Mouse (Mus musculus) Patski (cell line): ENCODE data around the gene Marcksl1. TPM values are rescaled to one million over a fixed set of nuclear protein-coding genes. Genes with fewer than 3 reads are reported as not detected.
"Not testable (repeated sequence)": the region's sequence is repeated elsewhere in the genome, so short reads cannot be mapped to it uniquely, and the experiment has no call there.

Experiments used
- ATAC-seq: fragments of 100-300 bp; one replicate; pipeline ENCODE4 v1.8.0; 2021
- CTCF ChIA-PET: fragments of 350-600 bp; sonication (Branson Sonifier 250); formaldehyde crosslinking; loops from one replicate; lab custom pipeline; 2022; ENCODE audit warnings: inconsistent platforms; lab: Charles Lee
- POLR2A ChIA-PET: fragments of 350-600 bp; sonication (Branson Sonifier 250); formaldehyde crosslinking; loops from one replicate; lab custom pipeline; 2022; ENCODE audit warnings: antibody characterized with exemption, inconsistent platforms; lab: Charles Lee
- DNase-seq: peaks from one replicate; pipeline ENCODE4 v3.0.0-alpha.2; 2011; ENCODE audit warnings: low read depth, low spot score
- H3K27me3 ChIP-seq: fragments of 371-371 bp; one replicate; pipeline ENCODE4 v1.5.1; 2021
- CTCF ChIP-seq: fragments of 100-300 bp; IDR thresholded peaks from one replicate; pipeline ENCODE4 v1.5.1; 2021
- in situ Hi-C: fragments of 300-500 bp; cut with MboI; formaldehyde crosslinking; loops from 3 replicates; pipeline ENCODE4 v1.11.1; 2018; ENCODE audit warnings: low pct_unique_long_range_greater_than_20kb, mixed read lengths
- polyA plus RNA-seq: library from polyadenylated mRNA; unstranded; gene quantifications from one replicate; pipeline ENCODE4 v1.2.3, GENCODE M21; 2021

Marcksl1 gene
- polyA plus RNA-seq, 1 experiment from 2014 or later, result 115 TPM

- DNase-seq (no peak), ATAC-seq (no peak)
- ChIA-PET POLR2A (no interaction called here), CTCF (no interaction called here)
- in situ Hi-C loops, result no loop called here
- no peaks in the 10 kb centered on the region for H3K27me3 ChIP-seq
- TF ChIP-seq CTCF, result no peak
Observed at GRCm38 (mm10) chr4:129510723-129511412, 2.5 kb upstream of the Marcksl1 start.

DNA sequence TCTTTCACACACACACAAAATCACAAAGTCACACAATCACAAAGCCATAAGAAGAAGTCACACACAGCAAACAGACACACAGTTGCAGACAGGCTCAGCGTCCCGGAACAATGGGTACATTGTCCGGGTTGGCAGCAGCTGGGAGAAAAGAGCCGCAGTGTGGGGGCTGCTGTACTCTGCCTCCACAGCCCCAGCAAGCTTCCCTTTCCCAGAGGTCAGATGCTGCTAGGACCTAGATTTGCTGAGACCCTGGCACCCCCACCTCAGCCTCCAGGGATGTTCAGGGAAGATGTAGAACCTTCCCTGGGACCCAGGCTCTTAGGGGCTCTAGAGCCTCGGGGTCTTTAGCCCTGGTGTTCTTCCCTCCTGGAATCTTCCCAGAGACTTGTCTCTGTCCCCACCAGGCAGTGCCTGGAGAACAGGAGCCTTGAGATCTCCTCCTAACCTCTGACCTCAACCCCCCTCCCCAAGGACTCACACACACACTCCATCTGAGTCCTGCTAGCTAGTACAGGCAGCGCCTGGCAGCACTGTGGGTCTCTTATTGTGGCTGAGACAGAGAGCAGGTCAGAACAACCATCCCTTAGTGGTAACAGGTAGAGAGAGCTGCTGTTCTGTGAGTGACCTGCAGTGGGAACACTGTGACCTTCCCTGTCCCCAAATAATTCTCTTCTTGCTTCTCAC is 1.8 kb upstream of the Marcksl1 start:
- ChIA-PET POLR2A (no interaction called here), CTCF (no interaction called here)
- in situ Hi-C loops, result no loop called here
- ATAC-seq (no peak), DNase-seq (no peak)
- H3K27me3 ChIP-seq, result no peaks in the 10 kb centered on the region
- TF ChIP-seq CTCF, result no peak

DNA sequence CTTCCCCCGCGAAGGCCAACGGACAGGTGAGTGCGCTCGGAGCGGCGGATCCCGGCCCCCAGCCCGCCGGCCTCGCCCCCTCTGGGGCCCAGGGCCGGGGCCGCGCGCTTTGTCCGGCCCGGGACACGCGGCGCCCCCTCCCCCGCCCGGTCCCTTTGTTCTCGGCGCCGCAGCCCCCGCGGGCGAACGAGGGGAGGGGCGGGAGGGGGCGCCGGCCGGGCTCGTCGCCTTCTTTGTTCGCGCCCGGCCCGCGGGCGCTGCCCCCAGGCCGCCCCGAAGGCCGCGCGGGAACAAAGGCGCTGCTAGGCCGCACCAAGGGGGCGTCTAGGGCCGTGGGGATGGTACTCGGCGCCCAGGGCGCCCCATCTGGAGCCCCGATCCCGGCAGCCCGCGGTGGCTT is 510 bp downstream of the Marcksl1 start:
- no peaks in the 10 kb centered on the region for H3K27me3 ChIP-seq
- POLR2A ChIA-PET, result interaction anchor here (1.9 kb wide), 1 partner anchor 52 kb away, joined by 5 read pairs; the partner anchor contains the start of gene Bsdc1
- no peak for TF ChIP-seq CTCF
- no peak for DNase-seq
- in situ Hi-C loops, result no loop called here
- ATAC-seq, result peak; percentile 14
- CTCF ChIA-PET, result no interaction called here

DNA sequence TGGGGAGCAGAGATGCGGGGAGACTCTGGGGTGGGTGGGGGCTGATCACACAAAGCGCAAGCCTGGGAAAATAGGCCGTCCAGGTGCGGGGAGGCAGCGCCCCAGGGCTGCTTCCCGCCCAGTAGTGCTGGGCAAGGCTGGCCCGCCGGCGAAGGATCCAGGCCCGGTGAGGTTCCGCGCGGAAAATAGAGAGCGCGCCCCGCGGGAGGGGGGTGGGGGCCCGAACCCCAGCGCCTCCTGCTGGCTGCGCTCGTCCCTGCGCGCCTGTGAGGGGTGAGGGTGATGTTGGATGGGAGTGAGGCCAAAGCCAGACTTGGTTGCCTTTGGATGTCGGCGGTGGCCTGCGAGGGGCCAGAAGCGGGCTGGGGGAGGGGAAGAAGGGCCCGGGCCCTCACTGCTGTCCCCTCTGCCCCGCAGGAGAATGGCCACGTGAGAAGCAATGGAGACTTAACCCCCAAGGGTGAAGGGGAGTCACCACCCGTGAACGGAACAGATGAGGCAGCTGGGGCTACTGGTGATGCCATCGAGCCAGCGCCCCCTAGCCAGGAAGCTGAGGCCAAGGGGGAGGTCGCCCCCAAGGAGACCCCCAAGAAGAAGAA is 1.0 kb downstream of the Marcksl1 start:
- ChIA-PET POLR2A (no interaction called here), CTCF (no interaction called here)
- H3K27me3 ChIP-seq, result no peaks in the 10 kb centered on the region
- DNase-seq (no peak), ATAC-seq (peak; percentile 68)
- no peak for TF ChIP-seq CTCF
- in situ Hi-C loops, result no loop called here

GRCm38 (mm10) chr4:129516925-129517324 is 3.5 kb downstream of the Marcksl1 start:
- H3K27me3 ChIP-seq, result no peaks in the 10 kb centered on the region
- ATAC-seq, result no peak
- CTCF ChIA-PET, result interaction anchor here (1.8 kb wide), 1 partner anchor 11 kb away, joined by 3 read pairs; no protein-coding TSS in a partner anchor
- in situ Hi-C loops, result no loop called here
- DNase-seq, result no peak
- TF ChIP-seq CTCF, result no peak
- POLR2A ChIA-PET, result no interaction called here

DNA sequence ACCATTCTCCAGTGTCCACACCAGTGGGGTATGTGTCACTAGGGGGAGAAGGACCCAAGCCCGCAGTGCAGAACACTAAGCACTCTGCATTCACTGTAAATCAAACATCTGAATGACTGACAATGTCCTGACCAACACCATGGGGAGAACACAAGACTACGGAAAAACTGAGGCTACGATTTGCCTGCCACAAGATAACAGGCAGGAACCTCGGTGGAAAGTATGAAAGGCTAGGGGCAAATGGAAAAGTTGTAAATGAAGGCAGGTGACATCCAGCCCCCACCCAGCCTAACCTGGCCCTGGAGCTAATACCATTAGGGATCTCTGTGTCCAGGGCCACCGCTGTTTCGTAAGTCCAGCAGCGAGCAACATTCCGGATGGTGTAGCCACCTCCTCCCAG is 5.1 kb downstream of the Marcksl1 start:
- ChIA-PET CTCF (interaction anchor here (1.8 kb wide), 1 partner anchor 9 kb away, joined by 3 read pairs; no protein-coding TSS in a partner anchor), POLR2A (no interaction called here)
- no peak for ATAC-seq
- no peak for DNase-seq
- no peaks in the 10 kb centered on the region for H3K27me3 ChIP-seq
- TF ChIP-seq CTCF, result no peak
- in situ Hi-C loops, result no loop called here

- ATAC-seq (no peak), DNase-seq (no peak)
- TF ChIP-seq CTCF, result no peak
- in situ Hi-C loops, result no loop called here
- no peaks in the 10 kb centered on the region for H3K27me3 ChIP-seq
- ChIA-PET POLR2A (no interaction called here), CTCF (no interaction called here)
Observed at GRCm38 (mm10) chr4:129525338-129525737, 12.0 kb downstream of the Marcksl1 start.

DNA sequence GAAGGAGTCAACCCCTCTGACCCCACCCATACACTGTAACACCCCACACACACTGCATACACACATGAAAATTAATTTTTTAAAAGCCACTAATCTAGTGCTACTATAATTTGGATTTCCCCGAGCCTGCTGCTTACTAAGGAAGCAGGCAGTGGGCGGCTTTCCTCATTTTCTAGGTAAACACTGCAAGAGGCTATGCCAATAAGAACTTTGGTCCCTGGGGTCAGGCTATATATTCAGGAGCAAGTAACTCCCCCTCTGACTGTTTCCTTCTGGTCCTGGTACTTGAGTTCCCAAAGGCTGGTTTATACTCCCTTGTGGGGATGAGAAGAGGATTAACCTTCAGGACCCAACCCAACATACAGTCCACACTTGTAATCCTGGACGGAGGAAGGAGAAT is 12.5 kb downstream of the Marcksl1 start:
- no peak for DNase-seq
- no peaks in the 10 kb centered on the region for H3K27me3 ChIP-seq
- no peak for TF ChIP-seq CTCF
- in situ Hi-C loops, result no loop called here
- no peak for ATAC-seq
- CTCF ChIA-PET, result no interaction called here
- POLR2A ChIA-PET, result no interaction called here

GRCm38 (mm10) chr4:129528901-129529300 is 15.5 kb downstream of the Marcksl1 start:
- CTCF ChIA-PET, H3K27me3 ChIP-seq, in situ Hi-C loops, ATAC-seq, DNase-seq, POLR2A ChIA-PET: not testable (repeated sequence)

GRCm38 (mm10) chr4:129540012-129540411 is 26.6 kb downstream of the Marcksl1 start:
- CTCF ChIA-PET, result no interaction called here
- in situ Hi-C loops, result loop anchor here (5.0 kb wide), 1 partner anchor 47 kb away; no protein-coding TSS in a partner anchor
- TF ChIP-seq CTCF, result peak; percentile 47
- DNase-seq (no peak), ATAC-seq (no peak)
- POLR2A ChIA-PET, result no interaction called here
- H3K27me3 ChIP-seq, result no peaks in the 10 kb centered on the region
